Mouse (Mus musculus) cerebellum, adult 8-10 months (tissue): ENCODE measurements around the gene Ndrg2.

ENCODE experiments used
- DNase-seq: peaks from one replicate; pipeline ENCODE4 v3.0.0; 2022

Ndrg2 gene

GRCm38 (mm10) chr14:51912391-51913061 lies 1.4 kb downstream of the Ndrg2 start:
- no peak for DNase-seq

DNA sequence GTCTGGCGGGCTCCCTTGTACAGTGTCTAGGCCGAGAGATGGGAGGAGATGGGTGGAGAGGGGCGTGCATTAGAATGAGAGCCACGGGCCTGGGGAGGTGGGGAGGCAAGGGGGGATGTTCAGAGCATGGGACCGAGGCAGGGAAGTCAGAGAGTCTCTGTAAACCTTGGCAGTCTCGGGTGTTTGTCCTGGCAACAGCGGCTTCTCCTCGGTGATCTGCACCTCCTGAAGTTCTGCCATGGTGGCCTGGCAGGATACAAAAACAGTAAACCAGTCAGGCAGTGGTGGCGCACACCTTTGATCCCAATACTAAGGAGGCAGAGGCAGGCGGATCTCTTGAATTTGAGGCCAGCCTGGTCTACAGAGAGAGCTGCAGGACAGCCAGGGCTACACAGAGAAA lies 2.7 kb downstream of the Ndrg2 start:
- no peak for DNase-seq

GRCm38 (mm10) chr14:51906102-51906501 lies 7.9 kb downstream of the Ndrg2 start:
- no peak for DNase-seq

GRCm38 (mm10) chr14:51904706-51905105 lies 9.3 kb downstream of the Ndrg2 start:
- DNase-seq, result no peak

- no peak for DNase-seq
Measured at GRCm38 (mm10) chr14:51903782-51904181, 10.2 kb downstream of the Ndrg2 start.

GRCm38 (mm10) chr14:51902806-51903710 lies 10.9 kb downstream of the Ndrg2 start:
- peak; percentile 79 for DNase-seq

- no peak for DNase-seq
Measured at GRCm38 (mm10) chr14:51899351-51899750, 14.6 kb downstream of the Ndrg2 start.

DNA sequence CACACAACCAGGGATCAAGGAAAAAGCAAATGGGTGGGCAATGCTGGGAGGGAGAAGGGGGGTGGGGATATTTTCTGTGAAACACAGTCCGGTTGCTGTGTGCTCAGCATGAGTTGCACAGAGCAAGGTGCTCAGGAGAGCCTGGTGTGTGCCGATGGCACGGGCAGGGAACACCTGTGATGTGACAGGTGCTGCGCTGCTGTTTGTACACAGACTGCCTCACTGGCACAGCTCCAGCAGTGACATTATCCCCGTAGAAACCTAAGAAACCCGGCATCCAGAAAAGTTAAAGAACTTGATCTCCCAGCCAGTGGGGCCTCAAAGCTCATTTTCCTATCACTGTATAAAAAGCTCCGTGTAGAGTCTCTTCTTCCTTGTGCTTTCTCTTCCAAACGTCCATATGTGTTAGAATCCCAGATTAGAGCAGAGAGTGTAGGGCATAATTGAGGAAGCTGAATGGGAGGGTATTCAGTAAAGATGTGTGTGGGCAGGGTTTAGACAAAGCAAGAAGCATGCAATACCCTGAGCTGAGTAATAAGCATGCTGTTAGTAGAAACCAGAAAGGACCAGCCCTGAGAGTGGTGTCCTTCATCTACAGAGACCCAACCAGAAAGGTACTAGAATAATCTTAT lies 17.3 kb downstream of the Ndrg2 start:
- no peak for DNase-seq

- no peak for DNase-seq
Measured at GRCm38 (mm10) chr14:51896019-51896418, 17.9 kb downstream of the Ndrg2 start.

- DNase-seq, result no peak
Measured at GRCm38 (mm10) chr14:51895071-51895470, 18.9 kb downstream of the Ndrg2 start.

DNA sequence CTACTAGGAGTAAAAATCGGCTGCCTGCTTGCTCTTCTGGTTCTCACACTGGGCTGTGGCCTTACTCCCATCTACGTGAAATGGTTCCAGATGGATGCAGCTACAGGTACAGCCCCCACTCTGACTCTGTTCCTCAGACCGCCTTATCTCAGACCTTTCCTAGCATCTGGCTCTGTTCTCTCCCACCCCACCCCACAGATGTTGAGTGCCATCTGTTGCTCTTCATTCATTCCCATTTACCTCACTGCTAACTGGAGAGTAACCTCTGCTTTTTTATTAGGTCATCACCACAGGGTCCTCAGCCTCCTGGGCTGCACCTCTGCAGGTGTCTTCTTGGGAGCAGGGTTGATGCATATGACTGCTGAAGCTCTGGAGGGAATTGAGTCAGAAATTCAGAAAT lies 20.1 kb downstream of the Ndrg2 start:
- DNase-seq, result no peak

- DNase-seq, result no peak
Measured at GRCm38 (mm10) chr14:51893094-51893794, 20.7 kb downstream of the Ndrg2 start.

- DNase-seq, result no peak
Measured at GRCm38 (mm10) chr14:51892191-51892939, 21.6 kb downstream of the Ndrg2 start, which contains the start of gene Slc39a2. Slc39a2 (plus strand) TSS chr14:51892889.

GRCm38 (mm10) chr14:51889833-51890232 lies 24.1 kb downstream of the Ndrg2 start:
- DNase-seq, result no peak

- DNase-seq, result no peak
Measured at GRCm38 (mm10) chr14:51886051-51886450, 27.9 kb downstream of the Ndrg2 start.

DNA sequence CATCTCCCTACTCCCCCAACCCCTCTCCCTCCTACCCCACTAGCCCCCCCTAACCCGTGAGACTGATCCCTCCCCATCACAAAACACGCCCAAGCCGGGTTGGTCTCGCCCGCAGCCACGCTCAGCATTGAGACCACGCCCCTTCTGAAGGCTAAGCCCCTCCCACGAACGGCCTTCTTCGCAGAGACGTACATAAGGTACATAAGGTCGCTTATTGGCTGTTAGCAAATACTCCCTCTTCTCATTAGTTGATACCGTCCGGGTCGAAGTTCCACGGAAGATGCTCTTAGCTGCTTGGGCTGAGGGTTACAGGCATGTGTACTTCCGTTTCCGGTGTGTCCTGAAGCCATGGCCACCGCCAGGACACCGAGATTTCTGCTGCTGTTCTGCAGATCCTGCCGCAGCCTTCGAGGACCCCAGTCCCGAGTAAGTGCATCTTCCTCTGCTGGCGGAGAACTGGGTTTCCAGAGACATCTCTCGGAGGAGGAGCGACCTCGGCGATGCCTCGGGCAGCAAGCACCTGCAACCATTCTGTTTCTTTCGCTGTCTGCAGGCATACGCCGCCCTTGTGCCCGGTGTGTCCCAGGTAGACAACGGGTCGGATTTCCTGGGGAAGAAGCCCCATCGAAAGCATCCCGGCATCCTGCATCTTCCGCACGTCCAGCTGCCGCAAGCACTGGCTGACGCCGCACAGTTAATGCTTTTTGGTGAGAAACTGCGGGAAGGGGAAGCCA lies 29.2 kb downstream of the Ndrg2 start, which contains the start of gene Mettl17:
Gene Mettl17 (plus strand): TSS at position 245 of the 734 bp plus-strand sequence.
- peak; percentile 88 for DNase-seq

- DNase-seq, result no peak
Measured at GRCm38 (mm10) chr14:51884031-51884544, 29.9 kb downstream of the Ndrg2 start.

DNA sequence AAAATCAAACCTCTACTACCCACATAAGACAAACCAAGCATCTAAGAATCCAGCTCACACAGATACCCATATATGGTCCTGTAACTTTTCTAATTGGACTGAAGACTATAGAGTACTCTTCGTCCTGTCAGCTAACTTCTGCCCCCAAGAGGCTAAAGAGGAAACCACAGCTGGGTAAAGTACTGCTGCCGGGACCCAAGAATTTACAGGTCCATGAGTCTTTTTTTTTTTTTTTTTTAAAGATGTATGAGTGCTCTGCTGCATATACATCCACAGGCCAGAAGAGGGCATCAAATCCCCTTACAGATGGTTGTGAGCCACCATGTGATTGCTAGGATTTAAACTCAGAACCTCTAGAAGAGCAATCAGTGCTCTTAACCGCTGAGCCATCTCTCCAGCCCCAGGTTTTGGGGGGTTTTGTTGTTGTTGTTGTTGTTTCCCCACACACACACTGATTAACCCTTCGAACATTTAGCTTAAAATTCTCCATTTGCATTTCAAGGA lies 30.4 kb downstream of the Ndrg2 start:
- DNase-seq, result peak; percentile 55

DNA sequence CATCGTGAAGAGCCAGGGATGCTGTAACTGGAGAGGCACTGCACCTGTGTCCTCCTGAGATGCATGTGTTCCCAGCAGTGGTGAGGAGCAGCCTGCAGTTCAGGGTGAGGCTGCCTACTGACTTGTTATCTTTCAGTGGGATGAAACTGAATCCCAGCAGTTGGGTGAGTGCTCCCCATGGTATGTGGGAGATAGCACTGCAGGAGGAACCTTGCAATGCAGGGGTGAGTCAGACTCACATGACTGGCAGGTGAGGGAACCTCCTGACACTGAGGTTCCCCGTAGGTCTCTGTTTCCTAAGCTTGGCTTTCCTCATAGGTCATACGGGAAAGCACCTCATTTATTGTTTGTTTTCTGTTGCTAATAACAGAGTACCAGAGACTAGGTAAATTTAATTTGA lies 36.4 kb downstream of the Ndrg2 start:
- DNase-seq, result no peak

GRCm38 (mm10) chr14:51871741-51872140 lies 42.2 kb downstream of the Ndrg2 start:
- no peak for DNase-seq

DNA sequence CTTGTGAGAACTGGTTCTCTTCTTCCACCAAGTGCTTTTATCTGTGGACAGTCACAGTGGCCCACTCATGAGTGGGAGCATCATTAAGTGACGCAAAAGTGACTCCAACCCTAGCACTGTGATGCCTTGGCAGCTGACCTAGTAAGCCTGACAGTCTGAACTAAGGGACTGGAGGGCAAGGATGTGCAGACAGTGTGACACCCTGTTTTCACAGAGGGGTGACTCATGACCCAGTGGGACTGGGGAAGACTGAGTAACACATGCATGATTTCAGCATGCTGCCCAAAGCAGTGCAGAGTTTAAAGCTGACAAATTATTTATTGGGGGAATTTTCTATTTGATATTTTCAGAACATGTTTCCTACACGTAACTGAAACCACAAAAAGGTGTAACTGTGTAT lies 43.2 kb downstream of the Ndrg2 start:
- DNase-seq, result no peak
